In genomic region chr14:30292135-30292463, GRCm38 (mm10) we compare ENCODE assay signal across 19 mouse cellular contexts.
DNase-seq lines count a peak whose midpoint lies in the region; ATAC-seq and TF ChIP-seq lines count a peak whose summit lies in the region.
"Had no signal": no experiment of that assay in that cellular context is flagged by ENCODE, and none has a peak within 500 bp of the region (broad histone marks: within the 10 kb centered on the region; RNA-seq: fewer than 3 reads in every experiment).

No protein-coding gene starts in this region.

- no peak for ATAC-seq in intestine, embryonic 14.5 days (replicated peaks; ENCODE audit: low FRiP score, low TSS enrichment, low read depth)
- ATAC-seq in intestine, postnatal 0 days: no peak
- ATAC-seq in intestine, embryonic 16.5 days: no peak
- ATAC-seq: hindbrain, postnatal 0 days had no signal

- H3K36me3 ChIP-seq in intestine, embryonic 14.5 days (ENCODE audit: control insufficient read depth, insufficient read depth, low read length): no peaks in the 10 kb centered on the region
- no peaks in the 10 kb centered on the region for H3K36me3 ChIP-seq in intestine, postnatal 0 days (ENCODE audit: control insufficient read depth, insufficient read depth)
- H3K36me3 ChIP-seq in thymus, adult 2 months (ENCODE audit: control insufficient read depth, insufficient read depth, low read length): no peaks in the 10 kb centered on the region
- no peaks in the 10 kb centered on the region for H3K36me3 ChIP-seq in intestine, embryonic 16.5 days (ENCODE audit: control insufficient read depth, insufficient read depth, low read length)
- H3K36me3 ChIP-seq: embryonic facial prominence, embryonic 15.5 days; forebrain, embryonic 10.5 days; heart, embryonic 15.5 days; liver, embryonic 13.5 days; lung, embryonic 15.5 days had no signal

- peak overlapping the region; percentile 26; the same call in 1 of the 2 replicates for H3K4me2 ChIP-seq in intestine, embryonic 14.5 days (ENCODE audit: low read length)
- no peak overlapping the region for H3K4me2 ChIP-seq in intestine, postnatal 0 days (replicated peaks; ENCODE audit: low read depth)
- no peak overlapping the region for H3K4me2 ChIP-seq in intestine, embryonic 16.5 days (ENCODE audit: low read depth, low read length)
- H3K4me2 ChIP-seq: embryonic facial prominence, embryonic 15.5 days; heart, embryonic 15.5 days; liver, embryonic 13.5 days; lung, embryonic 15.5 days had no signal

- H3K9me3 ChIP-seq in intestine, embryonic 14.5 days (ENCODE audit: control insufficient read depth, low read length): no peaks in the 10 kb centered on the region
- no peaks in the 10 kb centered on the region for H3K9me3 ChIP-seq in intestine, postnatal 0 days (ENCODE audit: control insufficient read depth)
- H3K9me3 ChIP-seq in intestine, embryonic 16.5 days (ENCODE audit: control insufficient read depth, low read length): no peaks in the 10 kb centered on the region
- H3K9me3 ChIP-seq: embryonic facial prominence, embryonic 15.5 days; forebrain, embryonic 10.5 days; heart, embryonic 15.5 days; liver, embryonic 13.5 days; lung, embryonic 15.5 days had no signal

- TF ChIP-seq CTCF in intestine, postnatal 0 days (IDR thresholded peaks at IDR 0.05; ENCODE audit: low read depth): no peak
- no peak for TF ChIP-seq CTCF in thymus, adult 2 months (IDR thresholded peaks at IDR 0.05; ENCODE audit: borderline replicate concordance, control insufficient read depth, extremely low read depth, insufficient read depth, low read length, poor library complexity)

- WGBS in intestine, embryonic 14.5 days: 19% methylated on average over 1 of the region's 1 CpGs
- WGBS in intestine, postnatal 0 days: 36% methylated on average over 1 of the region's 1 CpGs
- WGBS in thymus, adult 2 months: 50% methylated on average over 1 of the region's 1 CpGs
- 22% methylated on average over 1 of the region's 1 CpGs for WGBS in intestine, embryonic 16.5 days

- H3K27me3 ChIP-seq in intestine, embryonic 14.5 days (replicated peaks; ENCODE audit: control insufficient read depth, insufficient read depth, low read length): no peaks in the 10 kb centered on the region
- H3K27me3 ChIP-seq in intestine, postnatal 0 days (replicated peaks; ENCODE audit: control insufficient read depth, insufficient read depth, low read length): no peaks in the 10 kb centered on the region
- H3K27me3 ChIP-seq in thymus, adult 2 months (ENCODE audit: control insufficient read depth, insufficient read depth, low read length): no peaks in the 10 kb centered on the region
- no peaks in the 10 kb centered on the region for H3K27me3 ChIP-seq in intestine, embryonic 16.5 days (replicated peaks; ENCODE audit: control insufficient read depth, insufficient read depth, low read length)
- H3K27me3 ChIP-seq: embryonic facial prominence, embryonic 15.5 days; heart, embryonic 15.5 days; liver, embryonic 13.5 days; lung, embryonic 15.5 days had no signal

- H3K4me1 ChIP-seq in intestine, embryonic 14.5 days (replicated peaks; ENCODE audit: control insufficient read depth, insufficient read depth, low read length): peaks cover 11% of the 10 kb centered on the region; the same call in 1 of the 2 replicates
- H3K4me1 ChIP-seq in intestine, postnatal 0 days (replicated peaks; ENCODE audit: control insufficient read depth, insufficient read depth, low read length): no peaks in the 10 kb centered on the region
- peaks cover 13% of the 10 kb centered on the region for H3K4me1 ChIP-seq in thymus, adult 2 months (replicated peaks; ENCODE audit: control insufficient read depth, insufficient read depth, low read length)
- no peaks in the 10 kb centered on the region for H3K4me1 ChIP-seq in intestine, embryonic 16.5 days (ENCODE audit: control insufficient read depth, insufficient read depth, low read length)
- H3K4me1 ChIP-seq: liver, embryonic 13.5 days had no signal

- DNase-seq in intestine, embryonic 14.5 days (ENCODE audit: low spot score): no peak
- DNase-seq in thymus, adult 2 months: no peak
- no peak for DNase-seq in thymus, postnatal 25 days
- no peak for DNase-seq in layer of hippocampus, postnatal 10 days (ENCODE audit: low spot score in 2 of 2)
- no peak for DNase-seq in right cerebral cortex, postnatal 10 days (ENCODE audit: low spot score in 2 of 2)
- DNase-seq: cerebellum, adult 9-11 months; gastrocnemius, postnatal 25 days; kidney, adult 9 months; left cerebral cortex, postnatal 4 days; liver, embryonic 13.5 days had no signal

- no peak overlapping the region for H3K4me3 ChIP-seq in intestine, embryonic 14.5 days (ENCODE audit: low read depth, low read length)
- H3K4me3 ChIP-seq in intestine, postnatal 0 days (ENCODE audit: low read depth, low read length): no peak overlapping the region
- H3K4me3 ChIP-seq in thymus, adult 2 months (ENCODE audit: control insufficient read depth, insufficient read depth, low read length): no peak overlapping the region
- no peak overlapping the region for H3K4me3 ChIP-seq in intestine, embryonic 16.5 days (ENCODE audit: low read length)
- H3K4me3 ChIP-seq: embryonic facial prominence, embryonic 15.5 days; forebrain, embryonic 10.5 days; heart, embryonic 15.5 days; layer of hippocampus, adult 2 months; liver, embryonic 13.5 days; lung, embryonic 15.5 days had no signal

- TF ChIP-seq POLR2A in thymus, adult 2 months (IDR thresholded peaks at IDR 0.05; ENCODE audit: control insufficient read depth, extremely low read depth, insufficient read depth, low read length, poor library complexity): no peak

- 0 out of 2 replicates have a peak overlapping the region, but pooled peaks have one; percentile 27 for H3K27ac ChIP-seq in intestine, embryonic 14.5 days (ENCODE audit: low read depth)
- H3K27ac ChIP-seq in intestine, postnatal 0 days (ENCODE audit: low read depth, low read length): no peak overlapping the region
- peak overlapping the region; percentile 53 for H3K27ac ChIP-seq in thymus, adult 2 months (ENCODE audit: control insufficient read depth, insufficient read depth, low read length)
- H3K27ac ChIP-seq in intestine, embryonic 16.5 days (ENCODE audit: low read length): 0 out of 2 replicates have a peak overlapping the region, but pooled peaks have one; percentile 8
- H3K27ac ChIP-seq: embryonic facial prominence, embryonic 15.5 days; forebrain, embryonic 10.5 days; heart, embryonic 15.5 days; hindbrain, postnatal 0 days; layer of hippocampus, adult 2 months; liver, embryonic 13.5 days; lung, embryonic 15.5 days; macrophage had no signal

- H3K9ac ChIP-seq in intestine, embryonic 14.5 days (ENCODE audit: low read length): no peak overlapping the region
- H3K9ac ChIP-seq in intestine, postnatal 0 days (ENCODE audit: low read depth, low read length): no peak overlapping the region
- no peak overlapping the region for H3K9ac ChIP-seq in intestine, embryonic 16.5 days (ENCODE audit: low read depth, low read length)
- H3K9ac ChIP-seq: embryonic facial prominence, embryonic 15.5 days; heart, embryonic 15.5 days; liver, embryonic 13.5 days; lung, embryonic 15.5 days had no signal
